Mouse (Mus musculus): ENCODE measurements around the gene Nsf.
"Not testable (repeated sequence)": the region's sequence is repeated elsewhere in the genome, so short reads cannot be mapped to it uniquely, and the experiment has no call there.

Nsf gene

DNA sequence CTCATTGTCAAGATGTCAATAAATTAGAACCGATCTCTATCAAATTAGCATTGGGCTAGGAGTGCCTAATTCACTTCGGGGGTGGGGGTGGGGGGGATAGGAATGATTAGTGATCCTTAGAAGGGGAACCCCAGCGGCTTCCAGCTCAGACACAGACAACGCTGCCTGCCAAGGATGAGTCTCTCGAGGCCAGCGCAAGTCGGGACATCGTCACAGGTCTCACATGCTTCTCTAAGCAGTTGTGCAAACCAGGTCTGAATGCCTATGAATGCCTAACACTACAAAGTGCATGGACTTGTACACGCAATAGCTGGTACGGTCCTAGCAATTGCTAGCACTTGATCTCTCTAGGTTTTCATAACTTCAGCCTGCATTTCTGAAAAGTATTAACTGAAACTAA lies 62.1 kb downstream of the Nsf start:
- DNase-seq (ENCODE audit: low spot score) = no peak

DNA sequence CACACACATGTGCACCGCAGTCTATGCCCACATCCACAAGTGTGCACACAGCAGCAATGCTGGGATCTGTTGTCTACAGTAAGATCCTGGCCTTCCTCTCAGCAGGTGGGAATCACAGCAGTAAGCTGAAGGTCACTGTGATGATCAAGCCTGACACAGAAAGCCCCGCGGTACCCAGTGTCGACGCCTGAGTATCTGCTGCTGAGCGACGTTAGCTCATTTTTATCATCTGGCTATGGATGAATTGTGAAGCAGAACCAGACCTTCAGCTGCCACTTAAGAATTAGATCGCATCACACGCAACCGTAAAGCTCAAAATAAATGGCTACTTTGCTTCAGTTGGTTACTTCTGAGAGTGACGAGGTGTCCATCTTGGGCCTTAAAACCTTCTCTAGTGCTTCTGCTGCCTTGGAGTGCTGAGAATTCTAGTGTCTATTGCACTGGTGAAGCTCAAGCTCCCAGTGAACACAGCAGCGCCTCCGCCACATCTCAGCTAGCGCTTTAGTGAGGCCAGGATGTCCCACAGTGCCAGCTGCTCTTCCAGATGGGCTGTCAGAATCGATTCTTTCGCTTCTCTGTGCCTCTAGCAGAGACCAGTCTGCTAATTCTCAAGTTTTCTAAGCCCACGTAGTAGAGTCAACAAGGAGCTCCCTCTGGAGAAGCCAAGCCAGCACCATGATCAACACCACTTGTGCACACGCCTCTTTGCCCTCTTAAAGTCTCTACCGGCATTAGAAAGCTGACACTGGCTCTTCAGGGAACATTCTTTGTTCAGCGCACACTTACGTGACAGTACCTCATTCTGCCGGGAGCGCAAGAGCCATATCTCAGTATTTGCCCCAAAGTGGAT lies 63.3 kb downstream of the Nsf start:
- no peak for DNase-seq (ENCODE audit: low spot score)

DNA sequence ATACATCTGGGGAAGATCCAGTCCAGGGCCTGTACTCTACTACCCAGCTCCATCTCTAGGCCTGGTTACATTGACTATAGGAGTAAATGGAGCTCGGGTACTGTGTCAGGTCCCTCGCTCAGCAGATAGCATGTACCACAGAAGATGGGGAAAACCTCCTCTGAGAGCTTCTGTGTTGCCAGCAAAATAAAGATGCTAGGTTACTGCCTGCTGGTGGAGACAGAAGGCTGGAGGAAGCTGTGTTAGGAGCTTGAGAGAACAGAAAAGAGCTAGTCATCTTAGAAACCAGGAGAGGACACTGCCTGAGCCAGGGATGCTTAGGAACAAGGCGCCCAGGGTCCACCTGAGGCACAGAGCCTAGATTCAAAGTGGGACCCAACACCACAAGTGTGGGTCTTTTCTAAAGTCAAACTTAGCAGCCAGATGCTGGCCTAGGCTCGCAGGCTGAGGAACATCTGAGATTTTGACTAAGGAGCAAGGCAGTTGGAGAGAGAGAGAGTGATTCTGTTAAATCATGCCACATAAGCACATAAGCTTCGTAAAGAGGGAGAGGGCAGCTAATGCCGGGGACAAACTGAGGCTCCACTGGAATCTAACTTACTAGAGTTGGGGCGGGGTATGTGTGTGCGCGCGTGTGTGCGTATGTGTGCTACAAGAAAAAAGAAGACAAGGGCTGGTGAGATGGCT lies 66.0 kb downstream of the Nsf start:
- DNase-seq (ENCODE audit: low spot score) = no peak

DNA sequence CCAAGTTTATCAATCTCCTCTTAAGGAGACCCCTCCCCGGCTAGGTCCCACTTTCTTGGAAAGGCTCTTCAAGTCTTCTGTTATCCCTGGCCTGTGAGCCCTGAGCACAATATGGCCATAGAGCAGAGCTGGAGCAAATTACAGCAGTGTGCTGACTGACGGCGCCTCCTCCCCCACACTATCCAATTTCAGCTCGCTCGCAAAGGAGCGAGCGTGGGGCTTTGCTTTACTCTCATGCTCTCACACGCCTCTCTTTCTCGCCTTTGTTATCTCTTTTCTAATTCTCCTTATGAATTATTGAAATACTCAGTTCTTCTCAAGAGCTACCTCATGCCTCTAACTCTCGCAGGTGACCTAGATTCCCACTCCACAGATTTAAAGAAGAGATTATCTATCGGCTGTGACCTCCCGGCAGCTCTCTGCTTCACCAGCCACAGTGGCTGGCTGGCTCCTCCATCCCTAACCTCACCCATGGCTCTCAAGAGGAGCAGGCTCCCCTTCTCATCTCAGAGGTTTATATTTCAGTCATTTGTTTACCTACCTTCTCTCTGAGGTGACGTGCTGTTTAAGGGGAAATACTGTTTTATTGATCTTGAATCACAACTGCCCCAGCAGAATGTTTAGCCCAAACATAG lies 69.0 kb downstream of the Nsf start:
- DNase-seq (ENCODE audit: low spot score) = no peak

DNA sequence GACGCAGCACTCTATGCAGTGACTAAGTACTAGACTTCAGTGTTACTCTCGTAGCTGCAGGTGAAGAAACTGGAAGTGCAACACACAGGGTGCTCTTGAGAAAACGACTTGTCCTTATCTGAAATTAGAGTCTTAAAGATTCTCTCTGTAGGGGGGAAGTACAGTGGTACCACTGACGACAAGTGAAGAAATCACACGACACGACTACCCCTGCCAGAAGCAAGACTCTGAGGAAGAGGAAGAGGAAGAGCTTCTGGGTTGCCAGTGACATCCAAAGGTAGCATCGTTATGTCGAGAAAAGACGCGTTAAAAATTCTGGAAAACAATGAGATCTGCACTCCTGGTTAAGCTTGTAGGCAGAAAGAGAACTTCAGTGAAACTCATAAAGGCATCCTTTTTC lies 70.1 kb downstream of the Nsf start:
- DNase-seq (ENCODE audit: low spot score) = no peak

DNA sequence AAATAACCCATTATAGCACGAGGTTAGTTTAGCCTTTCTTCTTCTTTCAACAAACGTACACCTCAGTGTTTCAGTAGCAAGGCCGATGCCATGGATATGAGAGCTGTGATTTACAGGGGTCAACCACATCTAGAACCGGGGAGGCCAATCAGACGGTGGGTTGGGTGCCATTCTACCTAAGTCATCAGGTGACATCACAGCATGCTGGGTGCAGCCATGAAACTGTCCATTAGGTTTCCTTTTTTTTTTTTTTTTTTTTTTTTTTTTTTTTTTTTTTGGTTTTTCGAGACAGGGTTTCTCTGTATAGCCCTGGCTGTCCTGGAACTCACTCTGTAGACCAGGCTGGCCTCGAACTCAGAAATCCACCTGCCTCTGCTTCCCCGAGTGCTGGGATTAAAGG lies 74.4 kb downstream of the Nsf start:
- DNase-seq (ENCODE audit: low spot score) = not testable (repeated sequence)

DNA sequence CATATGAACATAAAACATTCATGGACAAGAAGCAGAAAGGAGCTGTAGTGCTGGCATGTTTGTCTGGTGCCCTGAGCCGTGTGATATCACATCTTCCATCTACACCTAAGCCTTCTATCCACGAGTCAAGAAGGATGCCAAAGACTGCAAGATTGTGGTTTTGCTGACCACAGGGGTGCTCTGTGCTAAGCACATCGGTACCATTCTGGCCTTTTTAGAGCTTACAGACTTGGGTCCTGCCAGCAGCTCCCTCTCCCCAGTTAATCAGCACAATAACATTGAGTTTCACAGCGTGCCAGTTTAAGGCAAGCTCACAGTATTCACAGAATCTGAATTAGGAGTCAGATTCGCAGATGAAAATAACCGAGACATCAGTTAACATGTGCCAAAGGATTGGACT lies 75.4 kb downstream of the Nsf start:
- DNase-seq (ENCODE audit: low spot score) = no peak

DNA sequence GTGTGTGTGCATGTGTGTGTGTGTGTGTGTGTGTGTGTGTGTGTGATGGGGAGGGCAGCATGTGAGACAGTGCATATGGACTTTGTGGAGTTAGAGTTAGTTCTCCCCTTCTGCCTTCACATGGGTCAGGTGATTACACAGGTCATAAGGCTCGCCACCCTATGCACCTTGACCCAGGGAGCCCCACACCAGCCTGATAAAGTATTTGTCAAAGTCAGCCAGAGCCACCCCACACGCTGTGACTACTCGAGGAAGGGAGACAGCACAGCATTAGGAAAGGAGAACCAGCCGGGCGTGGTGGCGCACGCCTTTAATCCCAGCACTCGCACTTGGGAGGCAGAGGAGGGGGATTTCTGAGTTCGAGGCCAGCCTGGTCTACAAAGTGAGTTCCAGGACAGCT lies 83.5 kb downstream of the Nsf start:
- DNase-seq (ENCODE audit: low spot score) = peak; percentile 52

DNA sequence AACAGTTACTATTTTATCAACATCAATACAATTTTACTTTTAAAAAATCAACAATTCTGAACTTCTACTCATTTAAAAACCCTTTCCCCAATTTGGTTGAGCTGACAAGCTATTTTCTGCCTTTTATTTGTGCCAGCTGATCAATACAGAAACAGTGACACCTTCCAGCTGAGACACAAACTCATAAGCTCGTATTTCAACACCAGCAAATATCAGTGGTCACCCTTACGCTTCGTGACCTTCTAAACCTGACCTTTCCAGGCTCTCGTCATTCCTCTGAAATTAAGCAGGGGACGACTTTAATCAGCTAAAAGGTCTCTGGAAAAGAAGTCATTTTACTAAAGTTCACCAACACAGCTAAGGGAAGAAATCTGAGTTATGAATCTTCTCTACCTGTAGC lies 86.2 kb downstream of the Nsf start:
- DNase-seq (ENCODE audit: low spot score) = no peak

DNA sequence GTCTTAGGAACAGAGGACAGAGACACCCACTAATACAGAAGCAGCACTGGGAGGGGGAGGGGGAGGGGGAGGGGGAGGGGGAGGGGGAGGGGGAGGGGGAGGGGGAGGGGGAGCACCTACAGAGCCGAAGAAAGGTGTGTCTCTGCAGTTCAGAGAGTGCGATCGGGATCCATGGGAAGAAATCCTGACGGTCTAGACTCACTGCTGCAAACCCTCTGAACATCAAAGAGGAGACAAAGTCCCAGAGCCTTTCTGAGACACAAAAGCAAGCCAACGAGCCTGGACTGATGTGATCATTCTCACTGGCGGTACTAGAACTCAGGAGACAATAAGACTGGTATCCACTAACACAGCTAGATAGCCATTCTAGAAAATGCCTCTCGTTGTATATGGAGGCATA lies 88.5 kb downstream of the Nsf start:
- no peak for DNase-seq (ENCODE audit: low spot score)

DNA sequence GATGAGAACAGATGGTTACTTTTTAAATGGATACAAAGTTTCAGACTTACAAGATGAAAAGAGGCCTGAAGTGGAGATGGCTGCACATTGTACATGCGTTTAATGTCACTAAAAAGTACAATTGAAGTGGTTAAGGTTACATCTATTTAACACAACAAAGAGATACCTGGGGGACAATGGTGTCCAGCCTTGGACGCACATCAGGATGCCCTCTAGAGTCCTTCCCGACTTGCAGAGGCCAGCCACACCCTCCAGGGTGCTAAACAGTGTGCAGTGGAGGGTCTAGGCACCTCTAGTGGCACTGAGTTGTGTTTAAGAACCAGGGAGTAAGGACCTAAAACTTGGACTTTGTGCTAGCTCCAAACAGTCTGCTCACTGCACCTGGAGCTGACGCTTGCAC lies 89.4 kb downstream of the Nsf start:
- DNase-seq (ENCODE audit: low spot score) = no peak

DNA sequence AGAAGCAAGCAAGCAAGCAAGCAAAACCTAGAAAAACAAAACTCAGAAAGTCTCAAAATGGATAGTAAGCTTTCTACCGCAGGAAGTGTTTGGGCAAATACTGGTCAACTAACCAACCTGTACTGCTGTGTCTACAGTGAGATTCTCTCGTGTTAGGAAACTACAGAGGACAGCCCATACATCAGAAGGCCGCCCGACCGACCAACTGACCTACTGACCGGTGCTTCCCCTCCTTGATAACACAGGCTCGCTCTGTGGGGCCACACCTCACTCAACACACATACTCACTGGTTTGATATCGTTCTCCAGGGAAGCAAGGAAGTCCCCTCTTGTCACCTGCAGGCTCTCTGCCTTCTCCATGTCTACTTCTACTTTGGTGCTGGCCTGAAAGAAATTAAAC lies 90.9 kb downstream of the Nsf start:
- DNase-seq (ENCODE audit: low spot score) = peak; percentile 43

DNA sequence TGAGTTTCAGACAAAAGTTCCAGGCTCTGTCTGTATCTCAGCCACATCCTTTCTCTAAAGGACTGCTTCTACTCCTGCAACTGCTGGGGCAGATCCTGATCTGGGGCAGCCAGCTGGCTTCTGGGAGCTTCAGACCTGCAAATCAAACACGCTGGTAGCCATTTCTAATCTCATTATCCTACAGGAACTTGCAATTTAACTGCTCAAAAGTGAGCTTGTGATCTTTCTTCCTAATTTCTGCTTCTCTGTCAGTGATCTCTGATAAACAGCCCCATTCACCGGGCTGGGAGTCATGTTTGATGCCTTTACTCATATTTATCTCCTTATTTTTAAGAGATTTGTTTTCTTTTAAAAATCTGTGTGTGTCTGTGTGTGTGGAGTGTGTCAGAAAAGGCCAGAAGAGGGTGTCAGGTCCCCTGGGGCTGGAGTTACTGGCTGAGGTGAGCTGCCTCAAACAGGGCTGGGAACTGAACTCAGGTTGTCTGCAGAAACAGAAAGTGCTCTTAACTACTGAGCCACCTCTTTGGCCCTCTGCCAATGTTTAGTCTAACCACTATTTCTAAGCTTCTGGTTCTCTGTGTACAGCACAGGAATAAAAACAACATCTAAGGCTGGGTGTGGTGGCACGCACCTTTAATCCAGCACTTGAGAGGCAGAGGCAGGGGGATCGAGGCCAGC lies 93.8 kb downstream of the Nsf start:
- no peak for DNase-seq (ENCODE audit: low spot score)

DNA sequence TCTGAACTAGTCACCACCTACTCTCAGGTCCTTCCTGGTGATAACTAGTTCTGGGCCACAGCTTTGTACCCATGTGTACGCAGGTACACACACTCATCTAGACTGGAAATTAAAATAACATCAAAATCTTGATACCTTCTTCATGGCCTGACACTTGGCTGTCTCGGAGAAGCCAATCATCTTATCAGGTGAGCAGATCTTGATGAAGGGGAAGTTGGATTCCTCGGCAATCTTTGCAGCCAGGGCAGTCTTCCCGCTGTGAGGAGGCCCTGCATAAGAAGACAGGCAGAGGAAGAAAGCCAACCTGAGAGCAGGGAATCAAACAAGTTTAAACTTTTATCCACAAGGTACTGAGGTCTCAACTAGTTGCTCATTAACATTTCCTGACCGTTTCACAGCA lies 95.1 kb downstream of the Nsf start:
- no peak for DNase-seq (ENCODE audit: low spot score)

DNA sequence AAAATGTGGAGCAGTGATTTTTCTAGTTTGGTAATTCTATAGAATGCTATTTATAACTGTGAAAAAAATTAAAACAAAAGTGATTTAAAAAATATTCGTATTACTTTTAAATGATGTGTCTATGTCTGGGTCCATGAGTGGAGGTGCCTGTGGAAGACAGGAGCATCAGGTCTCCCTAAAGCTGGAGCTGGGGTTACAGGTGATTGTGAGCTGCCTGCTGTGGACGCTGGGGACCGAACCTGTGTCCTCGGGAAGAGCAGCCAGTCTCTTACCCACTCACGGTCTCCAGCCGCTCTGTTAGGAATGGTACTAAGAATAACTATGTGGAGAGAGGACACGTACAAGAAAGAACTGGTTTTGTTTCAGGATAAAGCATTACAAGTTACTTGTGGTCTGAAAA lies 97.2 kb downstream of the Nsf start:
- DNase-seq (ENCODE audit: low spot score) = no peak

DNA sequence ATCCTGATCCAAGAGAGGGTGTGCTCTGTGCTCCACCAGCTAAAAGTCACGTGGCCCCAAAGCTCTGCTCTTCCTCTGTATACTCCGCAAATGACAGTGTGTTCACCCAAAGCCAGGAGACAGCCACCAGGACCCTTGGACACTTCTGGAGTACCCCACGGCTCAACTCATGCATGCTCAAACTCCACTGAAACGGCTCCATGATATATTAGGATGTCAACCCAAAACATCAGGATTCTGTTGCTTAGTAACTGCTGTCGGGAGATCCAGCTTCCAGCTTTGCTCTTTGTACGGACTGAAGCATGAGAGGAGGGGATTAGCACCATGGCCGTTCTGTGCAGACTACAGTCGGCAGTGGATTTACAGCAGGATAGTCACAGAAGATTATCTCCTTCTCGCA lies 99.6 kb downstream of the Nsf start:
- DNase-seq (ENCODE audit: low spot score) = no peak

DNA sequence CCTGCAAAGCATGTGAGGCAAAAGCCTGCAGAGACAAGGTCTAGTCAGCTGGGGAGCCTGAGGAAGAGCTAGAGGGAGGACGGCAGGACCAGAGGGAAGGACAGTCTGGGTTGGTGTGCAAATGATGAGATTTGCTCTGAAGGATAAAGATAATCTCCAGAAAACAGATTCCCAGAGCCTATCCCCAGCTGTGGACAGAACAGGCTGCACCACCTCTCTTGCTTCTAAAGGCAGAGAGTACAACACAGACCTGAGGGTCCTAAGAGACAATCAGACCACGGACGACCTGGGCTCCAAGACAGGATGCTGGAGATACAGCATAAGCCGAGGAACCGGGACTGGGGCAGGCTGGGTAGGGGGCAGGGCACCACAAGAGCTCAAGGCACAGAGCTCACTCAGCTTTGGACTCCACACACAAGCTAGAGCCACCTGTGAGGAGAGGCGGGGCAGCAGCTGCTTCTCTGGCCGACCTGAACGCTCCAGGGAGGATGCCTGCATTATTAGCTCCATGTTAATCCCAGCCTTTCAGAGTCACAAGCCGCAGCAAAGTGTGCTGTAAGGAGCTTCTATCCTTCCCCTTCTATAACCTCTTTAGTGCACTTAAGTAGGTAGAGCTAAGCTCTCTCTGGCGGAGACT lies 100.5 kb downstream of the Nsf start:
- no peak for DNase-seq (ENCODE audit: low spot score)

DNA sequence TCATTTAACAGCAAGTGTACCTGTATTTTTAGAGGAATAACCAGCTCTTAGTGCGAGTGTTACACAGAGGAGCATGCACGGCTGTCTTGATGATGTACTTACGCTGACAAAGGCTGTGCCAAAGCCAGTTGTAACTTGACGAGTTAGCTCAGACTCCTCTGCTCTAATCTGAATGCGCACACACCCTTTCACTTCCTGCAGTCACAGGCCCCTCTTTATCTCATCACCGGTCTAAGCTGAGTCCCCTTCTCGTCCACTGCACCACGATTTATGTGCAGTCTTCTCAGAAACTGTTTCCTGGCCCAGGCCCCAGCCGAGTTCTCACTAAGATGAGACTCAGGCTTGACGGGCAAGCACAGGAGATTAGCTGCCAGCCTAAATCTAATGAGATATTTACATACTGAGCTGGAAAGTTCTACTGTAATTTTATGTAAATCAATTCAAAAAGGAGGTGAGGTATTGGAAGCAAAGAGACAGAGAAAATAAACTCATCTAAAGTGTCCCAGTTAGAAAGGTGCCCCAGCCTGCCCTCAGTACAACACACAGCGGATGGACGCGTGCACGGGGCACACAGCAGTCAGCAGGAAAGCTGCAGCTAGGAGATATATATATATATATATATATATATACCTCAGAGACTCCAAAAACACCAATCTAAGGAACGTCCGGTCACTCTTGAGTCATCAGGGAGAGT lies 101.1 kb downstream of the Nsf start:
- DNase-seq (ENCODE audit: low spot score) = no peak

DNA sequence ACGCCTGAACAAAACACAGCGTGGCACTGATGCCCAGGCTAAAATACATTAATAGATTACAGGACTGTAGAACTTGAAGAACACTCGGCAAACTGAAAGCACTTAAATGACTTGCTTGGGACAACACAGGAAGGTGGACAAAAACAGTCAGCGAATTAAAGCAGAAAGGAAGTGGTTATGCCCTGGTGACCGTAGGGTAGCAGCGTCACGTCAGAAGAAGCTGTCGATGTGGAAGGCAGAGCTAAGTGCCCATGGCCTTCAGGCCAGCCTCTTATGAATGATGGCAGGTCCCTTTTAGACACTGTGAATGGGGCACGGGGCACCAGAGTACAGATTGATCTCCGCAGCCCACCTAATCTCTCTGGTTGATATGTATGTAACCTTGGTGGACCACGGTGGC lies 105.6 kb downstream of the Nsf start:
- no peak for DNase-seq (ENCODE audit: low spot score)

DNA sequence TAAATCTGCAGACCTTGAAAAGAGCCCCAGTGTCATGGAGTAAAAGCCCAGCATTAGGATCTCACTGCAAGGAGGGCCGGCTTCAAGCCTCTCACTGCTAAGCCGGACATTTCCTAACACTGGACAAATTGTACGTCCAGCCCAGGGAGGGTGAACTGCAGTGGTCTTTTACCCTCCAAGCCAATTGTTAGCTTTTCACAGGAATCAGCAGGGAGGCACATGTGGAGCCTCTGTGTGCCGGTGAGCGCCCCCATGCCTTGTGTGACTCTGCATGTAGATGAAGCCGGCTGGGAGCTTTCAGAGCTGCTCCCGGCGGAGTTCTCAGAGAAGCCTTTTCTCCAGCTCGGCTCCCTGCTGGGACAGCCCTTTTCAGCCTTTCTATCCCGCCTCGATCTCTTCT lies 113.0 kb downstream of the Nsf start:
- no peak for DNase-seq (ENCODE audit: low spot score)

DNA sequence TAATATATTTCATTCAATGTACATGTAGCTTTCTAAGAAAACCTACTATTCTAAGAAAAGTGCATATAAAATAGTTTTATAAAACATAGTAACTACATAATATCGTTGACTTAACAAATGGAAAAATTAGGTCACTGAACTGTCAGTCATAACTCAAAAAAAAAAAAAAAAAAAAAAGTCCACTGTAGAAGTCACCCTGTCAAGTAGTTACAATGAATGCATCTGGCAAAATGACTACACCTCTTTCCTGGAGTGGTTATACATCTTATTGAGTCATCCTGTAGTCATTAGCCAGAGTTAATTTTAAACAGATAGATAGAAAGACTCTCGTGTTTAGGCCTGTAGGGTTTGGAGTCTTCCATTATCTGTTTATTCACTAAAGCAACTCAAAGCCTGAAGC lies 114.9 kb downstream of the Nsf start:
- no peak for DNase-seq (ENCODE audit: low spot score)

DNA sequence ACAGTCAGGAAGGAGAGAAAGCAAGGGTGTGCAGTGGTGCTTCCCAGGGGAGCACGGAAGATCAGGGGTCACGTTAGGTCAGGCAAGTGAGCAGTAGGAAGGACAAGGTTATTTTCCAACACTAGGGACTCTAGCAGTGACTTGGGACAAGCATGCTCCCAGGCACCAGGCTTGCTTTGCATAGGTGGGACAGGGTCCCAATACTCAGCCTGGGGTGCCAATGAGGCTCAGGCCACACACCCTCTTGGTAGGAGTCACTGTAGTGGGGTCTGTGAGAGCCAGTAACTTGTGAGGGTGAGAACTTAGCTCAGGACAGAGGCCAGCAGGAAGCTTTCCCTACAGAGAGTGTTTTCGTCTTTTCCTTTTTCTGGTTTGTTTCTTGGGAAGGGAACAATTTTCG lies 121.5 kb downstream of the Nsf start:
- DNase-seq (ENCODE audit: low spot score) = no peak

All from yolk sac, embryonic 10.5 days (tissue).